Mouse (Mus musculus) lung, embryonic 16.5 days (tissue): ENCODE measurements at regions not wholly inside any gene's neighbourhood (a gene's known extent, or its start where the extent isn't known, plus 50 kb on each side); places are given as distances from the start of the nearest gene placed in this dataset.
A peak's percentile ranks its signal among the peaks of the same experiment; 100 is the strongest.
"Not testable (repeated sequence)": the region's sequence is repeated elsewhere in the genome, so short reads cannot be mapped to it uniquely, and the experiment has no call there.

Experiments
- ATAC-seq: fragments of 200-750 bp; cut with Nextera tagmentation; 2 replicates; pipeline ENCODE4 v1.8.0; 2017; ENCODE audit warnings: low read depth, mild to moderate bottlenecking, moderate library complexity
- H3K27ac ChIP-seq: fragments of 300-500 bp; sonication (generic); 2 replicates; pipeline ENCODE4 v1.5.1; 2014; ENCODE audit warnings: mild to moderate bottlenecking, control low read depth, low read length
- H3K27me3 ChIP-seq: fragments of 300-500 bp; sonication (generic); 2 replicates; pipeline ENCODE4 v1.6.1; 2014; ENCODE audit warnings: low read depth, low read length, mixed read lengths; ENCODE audit not compliant: control insufficient read depth, insufficient read depth
- H3K36me3 ChIP-seq: fragments of 300-500 bp; sonication (generic); 2 replicates; pipeline ENCODE4 v1.6.1; 2014; ENCODE audit warnings: low read length; ENCODE audit not compliant: control insufficient read depth, insufficient read depth
- H3K4me1 ChIP-seq: fragments of 300-500 bp; sonication (generic); replicated peaks from 2 replicates; pipeline ENCODE4 v1.6.1; 2014; ENCODE audit warnings: low read length, mixed read lengths; ENCODE audit not compliant: control insufficient read depth, insufficient read depth
- H3K4me2 ChIP-seq: fragments of 300-500 bp; sonication (generic); 2 replicates; pipeline ENCODE4 v1.6.1; 2014; ENCODE audit warnings: low read depth, low read length, control low read depth
- H3K4me3 ChIP-seq: fragments of 300-500 bp; sonication (generic); 2 replicates; pipeline ENCODE4 v1.5.1; 2014; ENCODE audit warnings: mild to moderate bottlenecking, low read length, control low read depth
- H3K9ac ChIP-seq: fragments of 300-500 bp; sonication (generic); 2 replicates; pipeline ENCODE4 v1.6.1; 2014; ENCODE audit warnings: low read length, control low read depth
- H3K9me3 ChIP-seq: fragments of 300-500 bp; sonication (generic); 2 replicates; pipeline ENCODE4 v1.6.1; 2016; ENCODE audit warnings: low read length; ENCODE audit not compliant: control insufficient read depth
- WGBS: fragments of 180-500 bp; shearing (Covaris S2); extraction: QIAGEN DNeasy Blood & Tissue Kit; methylation state at CpG from one replicate; pipeline ENCODE4 v1.1.7; 2014; 5-methylcytosine and 5-hydroxymethylcytosine counted together

DNA sequence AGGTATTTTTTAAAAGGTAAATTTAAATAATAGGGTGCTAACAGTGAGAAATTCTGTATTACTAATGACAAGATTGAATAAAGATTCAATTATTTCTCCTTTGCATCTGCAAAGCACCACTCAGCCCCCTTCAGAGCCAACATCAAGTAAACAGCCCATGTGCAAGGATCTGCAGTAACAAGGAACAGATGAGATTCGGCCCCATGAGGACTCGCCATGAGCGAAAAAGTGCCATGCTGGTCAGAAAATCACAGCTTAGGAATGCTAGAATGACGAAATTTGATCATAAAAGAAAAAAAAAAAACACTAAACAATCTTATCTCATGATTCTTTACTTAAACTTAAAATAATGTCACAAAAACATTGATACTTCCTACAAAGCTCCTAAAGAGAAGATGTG lies 245.5 kb upstream of the Speer4f2 start:
- WGBS, result 62% methylated on average over 4 of the region's 4 CpGs
- ATAC-seq, result no peak

DNA sequence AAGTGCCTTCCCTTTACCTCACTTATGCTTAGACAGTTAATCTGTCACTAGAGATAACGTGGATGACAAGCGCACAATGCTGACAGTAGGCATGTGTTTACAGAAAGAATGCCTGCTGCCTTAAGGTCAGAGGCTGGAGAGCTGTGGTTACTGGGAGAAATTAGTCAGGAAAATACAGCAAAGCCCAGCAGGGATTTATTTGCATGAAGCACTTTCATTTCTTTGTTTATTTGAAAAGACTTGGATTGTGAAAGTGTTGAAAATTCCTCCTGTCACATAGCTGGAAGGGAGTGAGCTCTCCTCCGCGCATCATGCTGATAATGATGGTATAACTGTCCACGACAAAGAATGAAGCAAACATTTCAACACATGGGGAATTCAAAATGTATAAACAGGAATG lies 237.5 kb upstream of the Speer4f2 start:
- no peak overlapping the region for H3K27ac ChIP-seq
- H3K4me3 ChIP-seq, result no peak overlapping the region
- no peak overlapping the region for H3K4me2 ChIP-seq
- H3K4me1 ChIP-seq, result no peaks in the 10 kb centered on the region
- H3K36me3 ChIP-seq, result no peaks in the 10 kb centered on the region
- H3K9me3 ChIP-seq, result no peaks in the 10 kb centered on the region
- WGBS, result 20% methylated on average over 5 of the region's 5 CpGs
- no peaks in the 10 kb centered on the region for H3K27me3 ChIP-seq
- peak; percentile 93 for ATAC-seq
- H3K9ac ChIP-seq, result no peak overlapping the region

More for the DNA sequence above, 245.5 kb upstream of the Speer4f2 start:
- Histone ChIP-seq H3K36me3 (no peaks in the 10 kb centered on the region), H3K9me3 (no peaks in the 10 kb centered on the region), H3K4me3 (no peak overlapping the region), H3K4me2 (no peak overlapping the region), H3K9ac (no peak overlapping the region), H3K27me3 (no peaks in the 10 kb centered on the region), H3K4me1 (no peaks in the 10 kb centered on the region), H3K27ac (no peak overlapping the region)

DNA sequence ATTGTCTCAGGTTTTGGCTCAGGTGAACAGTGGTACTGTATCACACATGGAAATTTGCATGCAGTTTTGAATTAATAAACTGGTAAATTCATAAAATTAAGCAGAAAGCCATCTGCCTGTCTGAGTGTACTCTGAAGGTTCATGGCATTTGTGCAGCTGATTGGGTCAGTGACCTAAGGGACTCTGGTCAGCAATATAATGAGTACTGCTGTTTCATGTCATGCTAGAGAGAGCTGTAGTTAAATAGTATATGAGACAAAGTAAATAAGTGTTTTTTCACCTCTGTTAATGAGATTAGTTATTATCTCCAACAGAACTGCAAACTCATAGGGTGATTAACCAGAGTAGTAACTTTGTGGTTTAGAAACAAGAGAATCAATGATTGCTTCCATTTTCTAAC lies 231.4 kb upstream of the Speer4f2 start:
- Histone ChIP-seq H3K27me3 (no peaks in the 10 kb centered on the region), H3K9ac (no peak overlapping the region), H3K36me3 (no peaks in the 10 kb centered on the region), H3K9me3 (no peaks in the 10 kb centered on the region), H3K4me3 (no peak overlapping the region), H3K27ac (no peak overlapping the region), H3K4me1 (no peaks in the 10 kb centered on the region), H3K4me2 (no peak overlapping the region)
- ATAC-seq, result no peak

DNA sequence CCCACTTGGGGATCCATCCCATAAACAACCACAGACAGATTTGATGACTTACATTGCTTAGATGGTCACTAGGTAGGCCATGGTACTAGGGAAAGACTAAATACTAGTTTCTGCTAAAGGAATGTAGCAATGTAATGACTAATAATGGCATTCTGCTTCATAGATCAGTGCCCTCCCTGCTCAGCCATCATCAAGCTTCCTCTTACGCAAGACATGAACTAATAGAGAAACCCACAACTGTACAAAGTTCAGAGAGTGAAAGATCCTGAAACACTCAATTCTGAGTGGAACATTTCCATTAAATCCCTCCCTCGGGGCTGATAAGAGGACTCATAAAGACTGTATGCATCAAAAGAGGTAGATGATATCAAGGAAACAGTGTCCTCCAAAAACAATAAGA lies 198.4 kb upstream of the Speer4f2 start:
- no peaks in the 10 kb centered on the region for H3K9me3 ChIP-seq
- no peak overlapping the region for H3K4me3 ChIP-seq
- H3K9ac ChIP-seq, result no peak overlapping the region
- no peak for ATAC-seq
- WGBS, result 87% methylated on average over 2 of the region's 2 CpGs
- no peak overlapping the region for H3K4me2 ChIP-seq
- H3K36me3 ChIP-seq, result no peaks in the 10 kb centered on the region
- no peak overlapping the region for H3K27ac ChIP-seq
- H3K4me1 ChIP-seq, result no peaks in the 10 kb centered on the region
- no peaks in the 10 kb centered on the region for H3K27me3 ChIP-seq

DNA sequence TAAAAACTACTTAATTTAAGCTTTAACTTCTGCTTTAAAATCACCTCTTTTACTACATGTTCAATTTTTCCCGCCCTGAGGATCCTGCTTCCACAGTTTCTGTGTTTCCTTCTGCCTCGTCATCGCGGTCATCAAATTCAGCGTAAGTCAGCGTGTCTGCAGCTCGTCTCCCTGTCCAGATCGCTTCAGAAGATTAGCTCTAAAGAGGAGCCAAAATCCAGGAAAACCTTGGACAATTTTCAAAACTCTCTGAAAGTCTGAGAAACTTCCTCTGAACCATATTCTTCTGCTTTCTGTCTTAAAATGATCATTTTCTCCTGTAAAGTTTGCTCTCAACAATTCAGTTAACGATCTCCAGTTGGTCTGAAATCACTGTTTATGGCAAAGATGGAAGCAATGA lies 196.2 kb upstream of the Speer4f2 start:
- H3K27me3 ChIP-seq, result no peaks in the 10 kb centered on the region
- no peak for ATAC-seq
- H3K4me1 ChIP-seq, result no peaks in the 10 kb centered on the region
- no peak overlapping the region for H3K4me3 ChIP-seq
- H3K27ac ChIP-seq, result no peak overlapping the region
- no peaks in the 10 kb centered on the region for H3K9me3 ChIP-seq
- no peak overlapping the region for H3K4me2 ChIP-seq
- H3K9ac ChIP-seq, result no peak overlapping the region
- WGBS, result 62% methylated on average over 9 of the region's 9 CpGs
- no peaks in the 10 kb centered on the region for H3K36me3 ChIP-seq

DNA sequence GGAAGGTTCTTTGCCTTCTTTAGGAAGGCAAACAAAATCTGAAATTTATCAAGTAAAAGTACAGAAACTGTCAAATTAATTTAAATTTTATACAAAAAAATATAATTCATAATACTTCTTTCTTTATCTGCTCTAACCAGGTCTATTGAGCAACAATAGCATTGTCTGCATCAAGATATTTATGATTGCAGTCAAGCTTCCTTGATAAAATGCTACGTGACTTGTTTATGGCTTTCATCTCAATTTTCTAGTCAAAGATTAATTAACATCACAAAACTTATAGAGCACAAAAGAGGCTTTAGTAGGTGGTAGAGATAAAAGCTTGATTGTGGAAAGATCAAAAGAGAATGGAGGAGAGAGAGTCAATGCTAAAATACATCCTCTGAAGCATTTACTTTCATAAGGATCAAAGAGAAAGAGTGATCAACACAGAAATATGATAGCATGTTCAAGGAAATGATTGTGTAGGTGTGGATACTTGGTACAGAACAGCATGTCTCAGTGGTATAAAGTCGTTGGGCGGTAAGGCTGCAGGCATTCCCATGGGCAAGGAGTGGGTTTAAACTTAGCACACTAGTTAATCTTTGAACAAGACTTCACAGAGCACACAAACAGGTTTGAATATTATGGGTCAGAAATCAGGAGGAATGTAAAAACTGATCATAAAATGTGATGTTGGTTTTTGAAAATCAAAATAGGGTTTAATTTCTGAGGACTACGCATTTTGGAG lies 164.3 kb upstream of the Speer4f2 start:
- Histone ChIP-seq H3K4me2 (no peak overlapping the region), H3K4me1 (peaks cover 4% of the 10 kb centered on the region; the same call in 1 of the 2 replicates), H3K9ac (no peak overlapping the region), H3K27ac (no peak overlapping the region), H3K4me3 (no peak overlapping the region), H3K9me3 (no peaks in the 10 kb centered on the region), H3K36me3 (no peaks in the 10 kb centered on the region), H3K27me3 (no peaks in the 10 kb centered on the region)
- WGBS, result 61% methylated on average over 4 of the region's 4 CpGs
- no peak for ATAC-seq

DNA sequence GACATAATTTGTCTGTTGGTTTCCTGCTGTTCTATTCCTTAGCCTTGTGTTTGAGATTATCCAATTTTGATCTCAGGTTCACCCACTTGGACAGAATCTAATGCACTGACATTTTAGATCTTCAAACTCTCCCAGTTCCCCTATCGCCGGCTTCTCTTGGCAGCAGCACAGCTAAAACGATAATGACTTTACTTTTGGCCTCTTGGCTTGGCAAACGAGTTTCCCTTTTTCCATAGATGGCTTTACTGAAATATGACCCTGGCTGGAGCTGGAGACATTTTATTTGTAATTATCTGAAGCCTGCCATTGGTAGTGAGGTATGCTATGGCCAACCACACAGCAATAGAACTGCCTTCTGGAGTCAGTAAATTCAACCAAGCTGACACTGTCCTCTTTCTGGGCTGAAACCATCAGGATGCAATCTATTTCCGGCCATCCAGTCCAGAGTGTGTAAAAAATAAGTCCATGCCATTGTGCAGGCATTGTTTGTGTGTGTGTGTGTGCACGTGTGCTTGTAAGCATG lies 162.2 kb upstream of the Speer4f2 start:
- H3K27ac ChIP-seq, result peak overlapping the region; percentile 39; the same call in 1 of the 2 replicates

DNA sequence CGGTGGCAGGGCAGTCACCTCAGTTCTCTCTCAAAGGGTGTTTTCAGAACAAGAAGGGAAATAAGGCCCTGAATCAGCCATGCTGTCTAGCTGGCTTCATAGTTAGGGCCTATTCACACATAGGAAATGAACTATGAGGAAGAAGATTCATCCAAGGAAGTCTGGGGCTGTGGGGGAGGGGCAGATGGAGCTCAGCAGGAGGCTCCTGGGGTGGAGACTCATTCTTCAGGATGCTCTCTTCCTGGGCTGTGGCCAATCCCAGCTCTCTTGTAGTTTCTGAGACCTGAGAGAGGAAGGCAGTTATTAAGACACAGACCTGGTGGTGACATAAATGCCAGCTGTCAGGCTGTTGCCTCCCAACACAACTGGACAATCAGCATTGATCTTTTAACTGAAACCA lies 149.4 kb upstream of the Speer4f2 start:
- not testable (repeated sequence) for H3K4me1 ChIP-seq, H3K27ac ChIP-seq, H3K9ac ChIP-seq, ATAC-seq, H3K36me3 ChIP-seq, H3K4me2 ChIP-seq, H3K27me3 ChIP-seq, H3K9me3 ChIP-seq, H3K4me3 ChIP-seq
- 58% methylated on average over 1 of the region's 1 CpGs for WGBS

More for the DNA sequence above, 162.2 kb upstream of the Speer4f2 start:
- Histone ChIP-seq H3K9me3 (no peaks in the 10 kb centered on the region), H3K36me3 (no peaks in the 10 kb centered on the region), H3K4me2 (no peak overlapping the region), H3K4me3 (no peak overlapping the region), H3K27me3 (no peaks in the 10 kb centered on the region), H3K9ac (no peak overlapping the region), H3K4me1 (peaks cover 4% of the 10 kb centered on the region; the same call in 1 of the 2 replicates)
- WGBS, result 43% methylated on average over 6 of the region's 6 CpGs
- peak; percentile 73 for ATAC-seq

DNA sequence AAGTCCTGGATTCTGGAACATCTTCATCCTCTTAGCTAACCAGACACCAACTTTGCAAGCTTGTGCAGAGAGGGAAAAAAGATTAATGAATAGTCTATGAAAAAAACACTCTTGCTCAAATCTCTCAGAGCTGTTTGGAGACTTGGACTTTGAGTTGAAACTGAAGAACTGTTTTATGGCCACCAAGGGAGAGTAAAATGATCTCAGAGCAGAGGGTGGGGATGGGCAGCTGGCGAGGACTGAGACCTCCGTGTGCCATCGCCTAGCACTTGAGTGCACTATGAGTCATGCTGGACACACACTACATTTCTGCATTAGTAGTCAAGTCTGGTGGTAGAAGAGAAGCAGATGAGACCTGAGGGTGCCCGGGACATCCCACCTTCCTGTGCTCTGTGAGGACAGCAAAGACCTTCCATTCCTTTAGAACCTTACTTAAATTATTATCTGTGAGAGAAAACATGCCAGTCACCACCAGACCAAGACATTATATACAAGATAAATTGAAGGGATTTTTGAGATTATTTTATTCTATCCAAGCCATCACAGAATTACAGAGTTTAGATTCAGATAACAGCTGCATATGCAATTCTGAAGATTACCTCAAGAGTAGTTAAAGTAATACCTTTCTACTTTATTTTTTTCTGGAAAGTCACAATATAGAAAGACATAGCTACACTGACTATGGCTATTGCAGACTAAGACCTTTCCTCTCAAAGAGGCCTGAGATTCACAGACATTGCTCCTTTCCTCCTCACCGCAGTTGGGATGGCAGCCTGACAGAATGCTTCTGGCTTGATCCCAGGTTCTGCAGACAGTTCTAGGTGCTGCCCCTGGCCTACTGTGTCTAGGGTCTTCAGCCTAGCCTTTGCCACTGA lies 125.0 kb upstream of the Speer4f2 start:
- Histone ChIP-seq H3K36me3 (no peaks in the 10 kb centered on the region), H3K27me3 (no peaks in the 10 kb centered on the region), H3K9ac (no peak overlapping the region), H3K4me2 (no peak overlapping the region), H3K4me3 (no peak overlapping the region), H3K27ac (no peak overlapping the region), H3K4me1 (no peaks in the 10 kb centered on the region), H3K9me3 (no peaks in the 10 kb centered on the region)
- no peak for ATAC-seq
- WGBS, result 68% methylated on average over 5 of the region's 5 CpGs
